ENCODE assay signal across 28 mouse cellular contexts in genomic region chr16:47568051-47568450, GRCm38 (mm10).
"Had no signal": no experiment of that assay in that cellular context is flagged by ENCODE, and none has a peak within 500 bp of the region (broad histone marks: within the 10 kb centered on the region; RNA-seq: fewer than 3 reads in every experiment).

No protein-coding gene starts in this region.

- H3K4me1 ChIP-seq: limb, embryonic 10.5 days; limb, embryonic 12.5 days; limb, embryonic 13.5 days; limb, embryonic 15.5 days; liver, embryonic 12.5 days; liver, embryonic 13.5 days; liver, embryonic 15.5 days; lung, embryonic 15.5 days; megakaryocyte, embryonic 14.5 days; midbrain, embryonic 10.5 days; midbrain, embryonic 12.5 days; midbrain, embryonic 13.5 days; midbrain, embryonic 15.5 days; neural tube, embryonic 12.5 days had no signal

- H3K4me3 ChIP-seq: limb, embryonic 10.5 days; limb, embryonic 12.5 days; limb, embryonic 13.5 days; limb, embryonic 15.5 days; liver, embryonic 12.5 days; liver, embryonic 13.5 days; liver, embryonic 15.5 days; lung, embryonic 15.5 days; megakaryocyte, embryonic 14.5 days; midbrain, embryonic 10.5 days; midbrain, embryonic 12.5 days; midbrain, embryonic 13.5 days; midbrain, embryonic 15.5 days; myocyte; neural tube, embryonic 12.5 days had no signal

- DNase-seq: left cerebral cortex, postnatal 4 days; liver; liver, embryonic 13.5 days; liver, postnatal 0 days; lung, adult 18-20 months; lung, adult 2 months; lung, embryonic 14.5 days; lung, postnatal 10 days; lung, postnatal 14 days; lung, postnatal 36 days; lung, postnatal 4 days; midbrain, embryonic 14.5 days had no signal

- H3K36me3 ChIP-seq: limb, embryonic 10.5 days; limb, embryonic 12.5 days; limb, embryonic 13.5 days; limb, embryonic 15.5 days; liver, embryonic 12.5 days; liver, embryonic 13.5 days; liver, embryonic 15.5 days; lung, embryonic 15.5 days; midbrain, embryonic 10.5 days; midbrain, embryonic 12.5 days; midbrain, embryonic 13.5 days; midbrain, embryonic 15.5 days; neural tube, embryonic 12.5 days had no signal

- H3K27ac ChIP-seq: limb, embryonic 10.5 days; limb, embryonic 12.5 days; limb, embryonic 13.5 days; limb, embryonic 15.5 days; liver, embryonic 12.5 days; liver, embryonic 13.5 days; liver, embryonic 14.5 days; liver, embryonic 15.5 days; lung, embryonic 15.5 days; macrophage; midbrain, embryonic 10.5 days; midbrain, embryonic 12.5 days; midbrain, embryonic 13.5 days; midbrain, embryonic 15.5 days; neural tube, embryonic 12.5 days had no signal

- H3K27me3 ChIP-seq: limb, embryonic 12.5 days; limb, embryonic 13.5 days; limb, embryonic 15.5 days; liver, embryonic 12.5 days; liver, embryonic 13.5 days; liver, embryonic 15.5 days; lung, embryonic 15.5 days; megakaryocyte, embryonic 14.5 days; midbrain, embryonic 12.5 days; midbrain, embryonic 13.5 days; midbrain, embryonic 15.5 days; neural tube, embryonic 12.5 days had no signal
